Mouse (Mus musculus): Measurements from ENCODE around the gene Slc32a1. TPM values are rescaled to one million over a fixed set of nuclear protein-coding genes. Genes with fewer than 3 reads are reported as not detected.

Gene Slc32a1
- polyA plus RNA-seq (2012; rRNA removed) = 0.02 TPM in 1 of 2 replicates, not detected in the other

DNA sequence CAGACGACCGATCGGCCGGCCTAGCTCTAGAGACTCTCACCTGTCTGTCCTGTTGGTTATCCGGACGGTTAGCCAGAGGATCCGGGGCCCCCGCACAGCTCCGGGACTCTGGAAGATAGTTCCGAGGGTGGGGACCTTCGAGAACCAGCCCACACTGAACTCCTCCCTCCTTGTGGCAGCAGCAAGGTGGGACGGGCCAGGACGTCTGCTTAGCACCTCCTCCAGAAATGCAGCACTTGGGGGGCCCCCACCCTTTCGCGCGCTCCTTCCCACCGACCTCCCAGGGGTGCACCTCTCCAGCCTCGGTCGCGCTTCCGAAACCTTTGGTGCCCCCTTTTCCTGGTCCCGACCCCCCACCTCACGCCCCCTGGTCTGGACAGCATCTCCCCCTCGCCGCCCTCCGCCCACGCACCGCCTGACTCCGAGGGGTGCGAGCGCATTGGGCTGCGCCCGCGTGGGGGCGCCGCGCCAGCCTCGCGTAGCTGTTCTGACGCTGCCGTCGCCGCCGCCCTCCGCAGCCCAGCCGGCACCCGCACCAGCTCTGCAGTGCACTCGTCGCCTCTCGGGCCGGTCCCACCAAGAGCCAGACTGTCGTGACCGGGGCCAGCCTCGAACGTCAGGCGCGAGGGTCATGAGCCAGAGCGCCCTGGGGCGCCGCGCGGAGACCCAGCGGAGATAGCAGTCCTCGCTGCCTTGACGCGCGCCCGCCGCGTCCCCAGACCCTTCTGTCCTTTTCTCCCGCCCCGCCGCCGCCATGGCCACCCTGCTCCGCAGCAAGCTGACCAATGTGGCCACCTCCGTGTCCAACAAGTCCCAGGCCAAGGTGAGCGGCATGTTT, at the start of gene Slc32a1:
TSS of gene Slc32a1 (plus strand) at position 280 of the 838 bp plus-strand sequence.

DNA sequence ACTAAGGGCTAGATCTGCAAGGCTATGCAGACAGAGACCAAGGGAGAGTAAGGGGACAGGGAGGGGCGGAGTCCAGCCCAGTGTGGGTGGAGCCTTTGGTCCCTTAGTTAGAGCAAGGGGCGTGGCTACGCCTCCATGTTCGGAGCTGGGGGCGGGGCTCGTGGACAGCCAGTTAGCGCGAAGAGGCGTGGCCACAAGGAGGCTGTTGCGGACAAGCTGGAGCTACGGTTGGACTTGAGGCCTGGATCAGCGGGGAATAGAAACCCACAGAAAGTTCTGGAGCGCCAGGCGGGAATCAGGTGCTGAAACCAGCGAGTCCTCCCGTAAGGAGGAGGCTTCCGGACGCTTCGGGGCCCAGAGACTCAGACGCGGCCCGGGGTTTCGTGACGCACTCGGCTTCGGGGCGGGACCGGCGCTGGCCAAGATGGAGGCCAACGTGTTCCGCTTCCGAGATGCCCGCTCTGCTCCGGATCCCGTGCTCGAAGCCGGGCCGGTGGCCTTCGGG, 14.2 kb downstream of the Slc32a1 start, which contains the start of gene Actr5:
TSS of gene Actr5 (plus strand) at position 171 of the 505 bp plus-strand sequence.

DNA sequence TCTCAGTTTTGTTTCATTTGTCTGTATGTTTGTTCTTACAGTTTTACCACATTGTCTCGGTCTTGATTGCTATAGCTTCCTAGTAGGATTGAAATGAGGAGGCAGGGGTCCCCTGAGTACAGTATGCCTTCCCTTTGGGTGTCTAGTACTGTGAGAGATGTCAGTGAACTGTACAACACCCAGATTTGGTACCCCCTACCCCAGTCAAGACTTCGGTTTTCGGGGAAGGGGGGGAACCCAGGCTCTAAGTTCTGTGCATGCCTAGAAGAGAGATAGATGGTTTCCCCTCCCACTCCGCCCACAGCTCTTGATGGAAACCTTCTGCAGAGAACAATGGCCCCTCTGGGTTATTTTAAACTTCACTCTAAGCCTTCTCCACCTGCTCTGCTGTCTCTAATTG, 54.5 kb downstream of the Slc32a1 start, which contains the start of gene Ppp1r16b:
TSS of gene Ppp1r16b (plus strand) at position 301 of the 400 bp plus-strand sequence.

Other genes starting within 250 kb of the Slc32a1 start
- 2.1 and 2.3 TPM in 2 replicates for gene Snhg11, start 235.1 kb upstream of the Slc32a1 start, polyA plus RNA-seq (2012; rRNA removed)
- 4.8 and 5.3 TPM in 2 replicates for gene Ralgapb, start 200.9 kb upstream of the Slc32a1 start, polyA plus RNA-seq (2012; rRNA removed)
- gene Adig, start 108.2 kb upstream of the Slc32a1 start, polyA plus RNA-seq (2012; rRNA removed) = not detected in 2 replicates
- gene Arhgap40, start 98.0 kb upstream of the Slc32a1 start, polyA plus RNA-seq (2012; rRNA removed) = 0.34 TPM in 1 of 2 replicates, not detected in the other
- 3.3 and 3.7 TPM in 2 replicates for gene Actr5, start 14.1 kb downstream of the Slc32a1 start, polyA plus RNA-seq (2012; rRNA removed)
- 0.25 and 0.32 TPM in 2 replicates for gene Ppp1r16b, start 54.6 kb downstream of the Slc32a1 start, polyA plus RNA-seq (2012; rRNA removed)
- gene Fam83d, start 157.3 kb downstream of the Slc32a1 start, polyA plus RNA-seq (2012; rRNA removed) = 10.6 and 12.2 TPM in 2 replicates
- 4.8 and 5.2 TPM in 2 replicates for gene Dhx35, start 184.0 kb downstream of the Slc32a1 start, polyA plus RNA-seq (2012; rRNA removed)